Mouse (Mus musculus): ENCODE measurements at regions not wholly inside any gene's neighbourhood (a gene's known extent, or its start where the extent isn't known, plus 50 kb on each side); places are given as distances from the start of the nearest gene placed in this dataset.

DNA sequence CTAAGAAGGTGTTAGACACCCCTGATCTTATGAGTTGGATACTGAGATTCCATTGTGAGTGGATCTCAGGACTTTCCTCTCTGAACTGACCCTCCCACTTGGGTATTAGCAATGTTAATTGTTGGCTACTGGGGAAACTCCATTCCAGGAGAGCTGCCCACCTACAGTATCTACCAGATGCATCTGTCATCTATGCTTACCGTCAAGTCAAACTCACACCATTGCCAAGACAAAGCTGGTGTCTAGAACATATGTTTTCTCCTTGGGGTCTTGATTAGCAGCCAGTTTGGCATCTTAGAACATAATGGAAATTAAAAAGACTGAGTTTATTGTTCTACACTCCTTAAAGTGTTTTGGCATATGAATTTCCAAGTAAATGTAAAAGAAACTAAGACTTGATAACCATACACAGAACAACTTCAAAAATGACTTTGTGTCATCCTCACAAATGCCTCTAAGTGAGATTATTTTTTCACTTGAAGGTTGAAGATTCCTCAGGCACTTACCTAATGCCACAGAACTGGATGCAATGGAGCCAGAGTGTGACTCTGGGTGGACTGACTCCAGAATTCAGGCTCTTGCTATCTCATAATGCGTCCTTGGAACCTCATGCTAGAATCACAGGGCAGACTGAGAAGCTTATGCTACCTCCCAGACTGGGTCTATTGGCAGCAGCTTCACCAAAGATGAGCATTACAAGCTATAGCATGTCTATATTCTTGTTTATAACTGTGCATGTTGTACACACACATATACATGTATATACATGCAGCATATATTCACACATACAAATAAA, 107.5 kb upstream of the Rnf152 start:
- ATAC-seq (ENCODE audit: extremely low read depth, insufficient number of reproducible peaks, low FRiP score, poor library complexity, severe bottlenecking) = no peak

DNA sequence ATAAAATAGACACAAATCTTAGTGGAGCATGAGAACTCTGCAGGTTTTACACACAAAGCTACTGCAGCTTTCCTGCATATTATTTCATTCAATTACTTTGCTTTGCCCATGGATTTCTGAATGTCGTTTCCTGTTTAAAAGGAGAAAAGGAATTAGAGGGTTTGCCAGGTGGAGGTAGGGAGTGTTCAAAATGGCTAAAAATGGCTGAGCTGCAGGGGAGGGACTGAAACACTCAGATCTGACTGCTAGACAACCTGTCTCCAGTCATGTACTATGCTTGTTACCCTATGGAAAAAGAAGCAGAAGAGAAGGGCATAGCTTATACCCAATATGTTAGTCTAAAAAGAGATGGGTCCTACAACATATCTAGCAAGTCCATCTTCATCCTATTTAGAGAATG, 106.2 kb upstream of the Rnf152 start:
- ATAC-seq (ENCODE audit: extremely low read depth, insufficient number of reproducible peaks, low FRiP score, poor library complexity, severe bottlenecking) = no peak

DNA sequence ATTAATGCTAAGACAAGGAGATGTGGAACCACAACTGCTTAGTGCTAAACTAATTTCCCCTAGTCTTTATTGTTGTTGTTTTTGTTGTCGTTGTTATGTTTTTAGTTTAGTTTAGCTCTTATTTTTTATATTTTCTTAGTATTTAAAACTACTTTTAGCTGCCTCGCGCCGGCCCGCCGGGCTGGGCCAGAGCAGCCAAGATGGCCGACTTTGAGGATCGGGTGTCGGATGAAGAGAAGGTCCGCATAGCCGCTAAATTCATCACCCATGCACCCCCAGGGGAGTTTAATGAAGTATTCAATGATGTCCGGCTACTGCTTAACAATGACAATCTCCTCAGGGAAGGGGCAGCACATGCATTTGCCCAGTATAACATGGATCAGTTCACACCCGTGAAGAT, 99.3 kb upstream of the Rnf152 start:
- ATAC-seq (ENCODE audit: extremely low read depth, insufficient number of reproducible peaks, low FRiP score, poor library complexity, severe bottlenecking) = 0 out of 2 replicates have a peak, but pooled peaks have one; percentile 36

DNA sequence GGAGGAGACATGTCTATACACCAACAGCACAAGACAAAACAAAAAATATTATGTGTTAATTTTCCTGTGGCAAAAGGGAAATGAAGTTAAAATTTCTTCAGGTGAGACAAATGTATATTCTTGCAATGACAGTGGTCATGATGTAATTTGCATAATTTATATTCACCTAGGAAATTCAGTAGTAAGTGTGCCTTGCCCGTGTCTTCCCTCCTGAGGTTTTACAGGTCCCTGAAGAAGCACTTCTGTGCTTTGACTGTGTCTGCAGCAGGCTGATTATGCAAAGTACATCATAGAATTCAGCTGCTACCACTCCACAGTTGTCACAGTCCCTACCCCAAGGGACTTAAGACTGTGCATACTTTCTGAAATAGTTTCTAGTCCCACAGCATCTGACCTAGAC, 98.2 kb upstream of the Rnf152 start:
- no peak for ATAC-seq (ENCODE audit: extremely low read depth, insufficient number of reproducible peaks, low FRiP score, poor library complexity, severe bottlenecking)

DNA sequence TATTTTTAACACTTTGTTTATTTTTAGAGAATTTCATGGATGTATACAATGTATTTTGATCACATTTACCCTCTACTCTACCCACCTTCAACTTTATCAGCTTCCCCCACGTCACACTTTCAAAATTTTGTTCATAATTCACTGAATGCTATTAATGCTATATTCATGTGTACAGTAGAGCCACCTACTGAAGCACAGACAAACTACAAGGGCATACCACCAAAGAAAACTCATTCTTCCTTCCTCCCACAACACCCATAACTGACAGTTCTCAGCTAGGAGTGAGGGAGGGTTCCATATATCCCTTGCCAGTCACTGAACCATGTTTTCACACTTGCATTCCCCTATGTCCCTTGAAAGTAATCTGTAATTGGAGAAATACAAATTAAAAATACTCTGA, 89.7 kb upstream of the Rnf152 start:
- ATAC-seq (ENCODE audit: extremely low read depth, insufficient number of reproducible peaks, low FRiP score, poor library complexity, severe bottlenecking) = no peak

DNA sequence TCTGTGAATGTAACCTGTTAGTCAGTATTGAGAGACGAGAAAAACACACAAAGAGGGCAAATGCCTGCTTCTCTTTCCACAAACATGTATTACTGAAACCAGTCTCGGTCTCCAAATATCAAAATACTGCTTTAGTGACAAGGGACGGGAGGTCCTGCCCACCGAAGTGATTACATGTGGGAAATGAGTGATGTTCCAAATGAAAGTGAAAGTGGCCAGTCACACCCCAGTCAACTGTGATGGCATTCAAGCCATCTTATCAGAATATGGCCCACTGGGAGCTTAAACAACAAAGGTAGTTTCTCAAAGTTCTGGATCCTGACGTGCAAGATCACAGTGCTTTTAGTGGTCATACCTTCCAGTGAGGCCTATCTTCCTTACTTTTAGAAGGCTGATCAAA, 87.0 kb upstream of the Rnf152 start:
- ATAC-seq (ENCODE audit: extremely low read depth, insufficient number of reproducible peaks, low FRiP score, poor library complexity, severe bottlenecking) = no peak

DNA sequence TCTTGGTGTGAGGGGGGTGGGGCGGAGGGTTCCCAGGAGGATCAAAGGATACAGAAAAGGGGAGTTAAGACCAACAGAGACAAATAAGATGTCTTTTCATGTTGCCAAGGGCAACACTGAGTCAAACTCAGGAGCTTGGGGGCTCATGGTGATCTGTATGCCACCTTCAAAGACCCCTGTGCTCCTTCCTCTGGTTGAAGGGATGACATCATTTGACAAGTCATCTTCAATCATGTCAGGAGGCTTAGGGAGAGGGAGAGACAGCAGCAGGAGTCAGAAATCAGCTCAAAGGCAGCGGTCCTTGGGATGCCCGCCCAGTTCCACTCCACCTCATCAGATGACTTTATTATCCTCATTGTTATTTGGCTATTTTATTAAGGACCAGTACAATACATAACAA, 83.8 kb upstream of the Rnf152 start:
- ATAC-seq (ENCODE audit: extremely low read depth, insufficient number of reproducible peaks, low FRiP score, poor library complexity, severe bottlenecking) = no peak

DNA sequence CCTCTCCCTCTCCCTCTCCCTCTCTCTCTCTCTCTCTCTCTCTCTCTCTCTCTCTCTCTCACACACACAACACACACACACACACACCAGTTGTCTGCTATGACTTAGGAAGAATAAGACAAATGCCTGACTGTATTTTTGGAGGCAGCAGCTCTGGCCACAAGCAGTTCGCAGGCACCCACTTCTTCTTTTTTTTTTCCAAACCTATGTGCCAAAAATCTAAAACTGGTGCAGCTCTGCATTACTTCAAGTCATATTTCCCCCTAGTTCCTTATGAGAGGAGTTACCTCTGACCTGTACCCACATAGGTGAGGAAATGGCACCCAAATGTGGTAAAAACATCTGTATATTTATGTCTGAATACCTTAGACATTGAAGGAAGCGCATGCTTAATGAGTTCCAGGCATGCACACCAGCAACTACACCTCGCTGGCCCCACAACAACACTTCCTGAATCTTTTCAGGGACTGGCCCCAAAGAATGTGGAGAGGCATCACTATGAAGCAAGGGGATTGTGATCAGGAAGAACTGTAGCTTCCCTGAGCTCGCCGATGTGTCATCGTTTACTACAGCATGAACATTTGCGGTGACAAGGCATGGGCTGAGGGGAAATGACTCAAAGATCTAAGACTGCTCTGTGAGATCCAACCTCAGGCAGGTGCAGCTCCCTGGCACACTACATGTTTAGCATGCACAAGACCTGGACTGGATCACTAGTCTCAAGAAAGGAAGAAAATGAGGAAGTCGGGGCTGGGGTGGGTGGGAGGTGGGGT, 78.3 kb upstream of the Rnf152 start:
- no peak for ATAC-seq (ENCODE audit: extremely low read depth, insufficient number of reproducible peaks, low FRiP score, poor library complexity, severe bottlenecking)

DNA sequence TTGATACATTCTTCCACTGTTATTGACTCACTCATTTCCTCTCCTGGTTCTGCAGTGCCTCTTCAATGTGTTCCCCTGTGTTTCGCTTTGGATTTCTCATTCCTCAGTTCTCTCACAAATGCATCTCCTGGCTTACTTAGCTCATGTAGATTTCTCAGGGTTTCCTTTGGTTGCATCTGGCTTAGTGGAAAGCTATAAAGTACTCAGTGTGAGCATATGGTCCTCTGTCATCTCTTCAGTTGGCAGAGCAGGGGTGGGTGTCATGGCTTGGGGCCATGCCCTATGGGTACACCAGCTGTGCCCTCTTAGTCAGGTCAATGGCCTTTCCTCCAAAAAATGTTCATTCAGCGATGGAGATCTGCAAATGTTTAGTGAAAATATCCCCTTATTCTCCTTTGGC, 77.4 kb upstream of the Rnf152 start:
- no peak for ATAC-seq (ENCODE audit: extremely low read depth, insufficient number of reproducible peaks, low FRiP score, poor library complexity, severe bottlenecking)

DNA sequence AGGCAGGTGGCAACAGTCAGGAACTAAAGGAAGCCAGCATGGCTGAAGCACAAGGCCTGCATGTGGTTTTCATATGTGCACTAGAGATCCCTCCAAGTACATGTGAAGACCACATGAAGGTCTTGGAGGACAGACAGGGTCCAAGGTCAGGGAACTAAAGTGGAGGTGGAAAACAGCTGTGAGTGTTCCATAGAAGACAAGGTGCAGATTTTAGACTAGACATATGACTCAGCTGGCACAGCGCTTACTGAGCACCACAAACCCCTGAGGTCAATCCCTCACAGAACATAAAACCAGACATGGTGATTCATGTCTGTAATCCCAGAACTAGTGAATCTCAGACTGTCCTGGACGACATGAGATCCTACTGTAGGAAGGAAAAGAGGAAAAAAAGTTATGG, 75.3 kb upstream of the Rnf152 start:
- ATAC-seq (ENCODE audit: extremely low read depth, insufficient number of reproducible peaks, low FRiP score, poor library complexity, severe bottlenecking) = no peak

DNA sequence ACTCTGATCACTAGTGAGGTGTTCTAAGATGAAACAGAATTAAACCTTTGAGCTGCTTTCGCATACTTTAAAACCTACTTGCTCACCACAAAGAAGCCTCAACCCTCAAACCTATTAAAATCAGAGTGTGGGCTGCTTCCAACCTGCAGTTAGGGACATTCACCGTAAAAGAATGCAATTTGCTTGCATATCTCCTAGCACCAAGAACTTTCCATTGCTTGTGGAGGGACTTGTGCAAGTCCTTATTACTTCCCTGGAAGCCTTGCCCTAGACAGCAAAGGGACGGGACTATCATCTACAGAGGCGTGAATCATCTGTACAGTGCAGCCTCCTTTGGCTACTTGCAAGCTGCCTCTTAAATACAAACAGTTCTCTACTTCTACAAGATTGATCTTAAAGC, 74.2 kb upstream of the Rnf152 start:
- ATAC-seq (ENCODE audit: extremely low read depth, insufficient number of reproducible peaks, low FRiP score, poor library complexity, severe bottlenecking) = no peak

DNA sequence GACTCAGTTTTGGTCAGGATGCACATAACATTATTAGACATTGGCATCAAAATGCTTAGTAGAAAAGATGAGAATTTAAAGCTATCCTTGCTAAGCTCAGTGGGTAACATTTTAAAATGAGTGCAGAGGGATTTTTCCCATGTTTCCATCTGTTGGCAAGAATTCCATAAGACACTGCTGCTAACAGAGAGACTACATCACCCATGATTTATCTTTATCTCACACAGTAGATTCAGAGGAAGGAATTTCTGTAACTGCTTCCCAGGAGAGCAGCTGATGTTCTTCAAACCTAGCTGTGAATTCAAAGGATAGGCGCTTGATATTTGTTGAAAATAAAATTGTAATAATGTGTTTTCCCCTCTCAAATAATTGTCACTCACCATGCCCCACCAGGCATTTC, 71.7 kb upstream of the Rnf152 start:
- ATAC-seq (ENCODE audit: extremely low read depth, insufficient number of reproducible peaks, low FRiP score, poor library complexity, severe bottlenecking) = no peak

DNA sequence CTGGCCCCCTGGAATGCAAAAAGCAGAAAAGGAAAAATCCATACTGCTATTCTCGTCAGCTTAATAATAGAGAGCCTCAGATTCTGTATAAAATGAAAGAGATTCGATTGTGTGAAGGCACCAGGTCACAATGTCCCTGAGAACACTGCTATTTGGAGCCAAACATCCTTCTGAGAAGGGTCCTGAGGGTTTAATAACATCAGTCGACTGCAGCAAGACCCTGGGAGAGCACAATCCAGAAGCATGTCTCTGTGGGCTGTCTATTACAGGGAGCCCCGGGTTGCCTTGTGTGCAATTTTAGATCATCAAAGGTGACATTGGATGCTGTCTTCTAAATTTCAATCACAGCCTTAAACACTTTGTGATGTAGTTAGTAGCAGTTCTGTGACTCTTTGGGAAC, 69.6 kb upstream of the Rnf152 start:
- ATAC-seq (ENCODE audit: extremely low read depth, insufficient number of reproducible peaks, low FRiP score, poor library complexity, severe bottlenecking) = no peak

DNA sequence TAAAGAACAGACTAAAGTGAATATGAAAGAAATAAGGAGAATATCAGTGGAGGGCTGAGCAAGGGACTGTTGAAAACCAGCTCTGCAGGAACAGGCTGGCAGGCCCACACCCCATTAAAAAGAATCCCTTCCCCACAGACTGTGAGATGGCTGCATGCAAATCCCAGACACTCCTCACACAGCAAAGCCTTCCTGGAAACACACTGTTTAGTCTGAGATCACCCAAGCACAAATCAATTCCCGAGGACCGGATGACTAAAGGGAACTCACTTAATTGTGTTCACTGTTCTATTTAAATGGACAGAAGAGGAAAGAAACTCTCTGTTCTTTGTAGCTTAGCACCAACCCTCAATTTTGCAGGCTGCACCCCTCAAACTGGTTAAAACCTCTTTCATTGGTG, 66.9 kb upstream of the Rnf152 start:
- ATAC-seq (ENCODE audit: extremely low read depth, insufficient number of reproducible peaks, low FRiP score, poor library complexity, severe bottlenecking) = no peak

DNA sequence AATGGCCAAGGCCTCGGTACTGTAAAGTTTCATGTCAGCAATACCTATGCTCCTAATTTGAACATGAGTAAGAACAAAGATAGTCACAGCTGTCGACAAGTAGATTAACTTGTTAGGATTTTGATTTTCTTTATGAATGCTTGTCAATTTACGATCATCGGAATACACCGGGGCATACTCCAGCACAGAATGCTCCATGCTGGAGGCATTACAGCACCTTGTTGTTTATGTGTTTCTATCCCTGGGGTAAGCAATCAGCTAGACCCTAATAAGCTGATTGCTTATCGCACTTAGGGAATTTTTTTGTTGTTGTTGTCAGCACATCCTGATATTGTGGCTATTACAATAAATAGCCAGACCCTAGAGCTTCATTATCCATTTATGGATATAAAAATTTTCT, 66.4 kb upstream of the Rnf152 start:
- ATAC-seq (ENCODE audit: extremely low read depth, insufficient number of reproducible peaks, low FRiP score, poor library complexity, severe bottlenecking) = no peak

DNA sequence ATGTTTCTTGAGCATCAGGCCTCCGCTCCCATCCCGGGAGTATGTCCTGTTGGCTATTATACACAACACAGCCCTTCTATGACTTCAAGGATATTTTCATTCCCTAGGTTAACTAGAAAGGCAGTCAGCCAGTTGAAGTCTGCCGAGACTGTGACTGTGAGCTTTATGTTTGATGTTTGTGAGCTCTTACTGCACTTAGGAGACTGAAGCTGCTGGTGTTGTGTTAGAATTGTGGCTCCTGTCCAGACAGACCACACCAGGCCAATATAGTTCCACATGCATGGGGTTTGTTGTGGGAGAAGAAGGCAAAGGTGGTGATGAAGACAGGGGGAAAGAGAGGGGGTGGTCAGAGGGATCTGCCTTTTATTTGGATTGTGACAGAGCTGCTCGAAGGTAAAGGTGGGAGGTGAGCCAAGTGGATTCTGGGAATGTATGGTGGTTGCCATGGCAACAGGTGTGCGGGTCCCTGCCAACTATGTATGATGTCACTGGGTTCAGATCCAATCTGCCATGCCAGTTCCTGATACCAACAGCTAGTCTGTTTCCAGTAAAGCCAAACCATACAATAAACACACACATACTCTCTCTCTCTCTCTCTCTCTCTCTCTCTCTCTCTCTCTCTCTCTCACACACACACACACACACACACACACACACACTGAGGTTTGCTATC, 64.0 kb upstream of the Rnf152 start:
- no peak for ATAC-seq (ENCODE audit: extremely low read depth, insufficient number of reproducible peaks, low FRiP score, poor library complexity, severe bottlenecking)
